Mouse (Mus musculus) c-Kit-negative CD71-positive TER-119-positive erythroid progenitor cells, embryonic 14.5 days (primary cell): ENCODE data around the gene Slc41a3.
A peak's percentile ranks its signal among the peaks of the same experiment; 100 is the strongest.

Source experiments
- DNase-seq: peaks from one replicate; pipeline ENCODE4 v3.0.0-alpha.2; 2013; ENCODE audit warnings: low read depth, low spot score

Gene Slc41a3

DNA sequence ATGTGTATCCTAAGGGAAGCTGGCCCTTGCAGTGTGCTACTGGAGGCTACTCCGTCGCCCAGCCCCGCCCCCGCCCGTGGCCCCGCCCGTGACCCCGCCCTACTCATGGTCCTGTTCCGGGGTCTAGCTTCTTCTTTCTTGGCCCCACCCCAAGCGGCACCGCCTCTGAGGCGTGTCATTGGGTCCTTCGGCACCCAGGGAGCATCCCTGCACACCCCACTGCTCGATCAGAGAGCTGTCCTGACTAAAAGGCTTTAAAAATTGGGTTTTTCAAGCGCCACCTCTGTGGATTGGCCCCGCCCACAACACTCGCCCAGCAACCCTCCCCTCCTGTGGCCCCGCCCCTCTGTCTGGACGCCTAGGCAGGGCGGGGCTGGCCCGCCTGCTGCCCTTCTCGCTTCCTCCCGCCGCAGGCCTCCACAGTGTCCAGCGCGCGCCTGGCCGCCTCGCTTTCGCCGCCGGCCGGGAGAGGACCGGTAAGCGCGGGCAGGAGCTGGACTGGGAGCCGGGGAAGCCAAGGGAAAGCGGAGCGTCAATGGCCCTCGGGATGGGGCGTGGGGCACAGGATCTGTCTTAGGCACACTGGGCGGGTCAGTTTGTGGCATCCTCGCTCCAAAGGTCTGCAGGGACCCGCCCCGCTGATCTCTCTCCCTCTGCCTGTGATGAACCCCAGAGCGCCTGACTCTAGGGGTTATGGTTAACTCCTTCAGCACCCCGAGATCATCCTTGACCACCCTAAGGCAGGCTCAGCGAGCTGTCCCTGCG lies at the start of gene Slc41a3:
Gene Slc41a3, plus strand, starts transcription at position 193 of the 765 bp plus-strand sequence.
- peak; percentile 88 for DNase-seq

DNA sequence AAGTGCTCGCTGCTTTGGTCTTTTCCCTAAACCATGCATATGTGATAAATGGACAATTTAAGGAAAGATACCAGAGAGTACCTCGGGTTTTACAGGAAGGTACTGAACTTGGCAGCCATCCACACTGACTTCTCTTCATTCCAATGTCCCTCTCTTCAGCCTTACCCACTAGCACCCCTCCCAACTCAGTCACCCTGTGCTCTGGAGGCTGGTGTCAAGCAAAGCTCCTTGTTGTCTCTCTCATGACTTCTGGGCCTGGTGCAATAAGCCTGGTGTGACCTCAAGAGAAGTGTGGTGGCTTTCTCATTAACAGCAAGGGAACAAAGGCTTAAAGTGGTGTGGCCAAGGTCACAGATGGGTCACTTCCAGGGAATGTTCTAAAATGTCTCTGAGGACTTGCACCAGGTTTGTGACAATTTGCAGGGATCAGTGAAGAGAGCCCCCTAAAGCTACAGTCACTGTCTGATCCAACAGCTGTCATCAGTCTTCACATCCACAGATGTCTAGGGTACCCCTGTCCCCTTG lies 47.9 kb upstream of the Slc41a3 start:
- no peak for DNase-seq

DNA sequence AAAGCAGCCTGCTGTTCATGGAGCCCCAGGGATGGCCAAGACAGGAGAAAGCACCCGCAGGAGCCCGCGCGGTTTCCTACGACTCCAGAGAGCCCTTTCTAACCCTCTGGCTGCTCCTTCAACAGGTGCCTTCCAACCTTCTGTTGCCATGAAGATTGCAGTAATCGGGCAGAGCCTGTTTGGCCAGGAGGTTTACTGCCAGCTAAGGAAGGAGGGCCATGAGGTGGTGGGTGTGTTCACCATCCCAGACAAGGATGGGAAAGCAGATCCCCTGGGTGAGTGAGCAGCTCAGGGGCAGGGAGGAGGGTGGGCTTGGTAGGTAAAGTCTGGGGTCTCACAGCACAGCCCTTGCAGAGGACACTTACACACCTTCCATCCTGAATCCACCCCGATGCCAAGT lies 47.4 kb upstream of the Slc41a3 start:
- DNase-seq = no peak

DNA sequence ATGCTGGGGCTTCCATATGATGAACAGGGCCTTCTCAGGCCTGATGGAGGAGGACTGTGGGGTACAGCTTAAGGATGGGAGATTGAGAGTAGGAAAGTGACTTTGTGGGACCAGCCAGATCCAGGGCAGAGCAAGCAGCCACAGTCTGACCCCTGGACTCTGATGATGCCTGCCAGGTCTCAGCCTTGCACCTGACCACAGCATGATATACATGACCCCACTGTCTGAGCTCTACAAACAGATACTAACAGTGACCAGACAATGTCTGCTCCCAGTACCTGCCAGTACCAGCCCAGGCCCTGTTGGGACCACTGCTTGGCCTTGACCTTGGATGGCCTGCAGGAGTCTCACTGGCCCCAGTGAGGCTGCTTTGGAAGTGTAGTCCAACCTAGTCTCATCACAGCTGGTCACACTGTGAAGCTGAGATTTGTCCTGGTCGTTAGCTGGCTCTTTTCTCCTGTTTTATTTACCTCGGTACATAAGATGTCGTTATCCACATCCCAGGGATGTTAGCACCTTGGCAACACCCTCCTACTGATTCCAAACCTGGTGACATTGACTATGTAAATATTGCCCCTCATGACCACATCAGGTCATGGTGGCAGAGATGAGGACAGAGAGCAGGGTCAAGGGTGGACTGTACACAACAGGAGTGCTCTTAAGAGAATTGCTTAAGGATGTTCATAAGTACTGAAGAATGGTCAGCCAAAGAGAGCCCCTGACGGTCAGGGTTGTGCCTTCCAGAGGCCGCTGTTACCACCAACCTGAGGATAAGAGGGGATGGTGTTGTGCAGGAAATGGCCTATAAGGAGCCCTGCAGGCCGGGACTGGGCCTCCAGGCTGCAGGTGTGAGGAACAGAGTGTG lies 46.5 kb upstream of the Slc41a3 start:
- DNase-seq = no peak

DNA sequence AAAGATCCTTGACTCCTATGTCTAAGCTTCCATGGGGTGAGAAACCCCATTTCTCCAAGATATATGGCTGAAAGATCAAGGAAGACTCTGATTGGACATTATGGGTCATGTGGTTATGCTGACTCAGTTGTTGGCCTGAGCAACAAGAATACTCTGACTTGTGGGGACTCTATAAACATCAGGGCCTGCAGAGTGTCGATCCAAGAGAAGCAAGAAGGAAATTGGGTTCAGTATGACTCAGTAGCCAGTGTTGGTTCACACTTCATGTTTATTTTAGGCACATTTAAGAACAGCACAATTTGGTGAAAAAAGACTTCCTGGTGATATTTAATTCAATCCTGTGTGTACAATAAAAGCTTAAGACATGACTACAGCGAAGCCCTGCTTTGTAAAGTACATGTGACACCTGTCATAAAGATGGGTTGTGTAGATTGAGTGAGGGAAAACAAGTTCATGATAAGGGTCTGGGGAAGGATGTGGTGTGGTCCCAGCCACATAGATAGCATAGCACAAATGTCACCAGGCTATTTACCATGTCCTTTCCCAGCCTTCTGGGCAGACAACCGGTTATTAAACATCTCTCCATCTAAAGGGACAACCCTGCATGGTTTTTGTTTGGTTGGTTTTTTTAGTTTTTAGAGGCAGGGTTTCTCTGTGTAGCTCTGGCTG lies 44.0 kb upstream of the Slc41a3 start:
- DNase-seq = no peak

DNA sequence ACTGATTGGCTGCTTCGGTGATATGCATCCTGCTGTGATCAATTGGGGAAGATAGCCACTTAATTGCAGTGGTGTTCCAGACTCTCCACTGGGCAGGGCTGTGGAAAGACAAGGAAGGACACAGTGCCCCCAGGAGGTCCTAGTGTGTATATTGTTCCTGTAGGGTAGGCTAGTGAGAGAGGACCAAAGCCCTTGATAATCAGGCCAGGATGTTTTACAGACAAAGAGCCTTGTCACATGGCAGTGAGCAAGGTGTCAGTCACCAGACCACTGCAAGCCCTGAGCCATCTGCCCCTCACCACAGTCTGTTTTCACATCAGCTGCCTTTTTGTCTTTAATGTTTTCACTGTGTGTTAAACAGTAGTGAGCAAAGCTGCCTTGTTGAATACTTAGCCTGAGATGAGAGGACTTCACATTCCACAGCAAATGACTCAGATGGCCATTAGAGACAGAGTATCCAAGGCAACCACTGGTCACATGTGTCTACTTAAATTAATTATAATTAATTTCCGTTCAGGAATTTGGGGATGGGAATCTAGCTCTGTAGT lies 43.2 kb upstream of the Slc41a3 start:
- DNase-seq = no peak

DNA sequence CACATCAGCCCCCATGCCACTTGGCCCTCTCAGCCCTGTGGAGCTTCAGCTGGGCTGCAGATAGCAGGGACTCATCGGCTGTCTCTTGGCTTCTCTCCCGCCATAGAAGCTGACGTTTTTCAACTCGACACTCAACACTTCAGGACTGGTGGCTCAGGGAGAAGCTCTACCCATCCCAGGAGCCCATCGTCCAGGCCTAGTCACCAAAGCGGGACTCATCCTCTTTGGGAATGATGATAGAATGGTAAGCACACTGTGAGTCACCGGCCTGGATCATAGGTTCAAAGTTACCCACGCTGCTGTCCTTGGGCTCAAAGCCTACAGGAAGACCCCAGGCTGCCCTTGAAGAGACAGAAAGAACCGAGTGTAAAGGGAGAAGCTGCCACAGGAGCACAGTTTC lies 40.3 kb upstream of the Slc41a3 start:
- DNase-seq = no peak

DNA sequence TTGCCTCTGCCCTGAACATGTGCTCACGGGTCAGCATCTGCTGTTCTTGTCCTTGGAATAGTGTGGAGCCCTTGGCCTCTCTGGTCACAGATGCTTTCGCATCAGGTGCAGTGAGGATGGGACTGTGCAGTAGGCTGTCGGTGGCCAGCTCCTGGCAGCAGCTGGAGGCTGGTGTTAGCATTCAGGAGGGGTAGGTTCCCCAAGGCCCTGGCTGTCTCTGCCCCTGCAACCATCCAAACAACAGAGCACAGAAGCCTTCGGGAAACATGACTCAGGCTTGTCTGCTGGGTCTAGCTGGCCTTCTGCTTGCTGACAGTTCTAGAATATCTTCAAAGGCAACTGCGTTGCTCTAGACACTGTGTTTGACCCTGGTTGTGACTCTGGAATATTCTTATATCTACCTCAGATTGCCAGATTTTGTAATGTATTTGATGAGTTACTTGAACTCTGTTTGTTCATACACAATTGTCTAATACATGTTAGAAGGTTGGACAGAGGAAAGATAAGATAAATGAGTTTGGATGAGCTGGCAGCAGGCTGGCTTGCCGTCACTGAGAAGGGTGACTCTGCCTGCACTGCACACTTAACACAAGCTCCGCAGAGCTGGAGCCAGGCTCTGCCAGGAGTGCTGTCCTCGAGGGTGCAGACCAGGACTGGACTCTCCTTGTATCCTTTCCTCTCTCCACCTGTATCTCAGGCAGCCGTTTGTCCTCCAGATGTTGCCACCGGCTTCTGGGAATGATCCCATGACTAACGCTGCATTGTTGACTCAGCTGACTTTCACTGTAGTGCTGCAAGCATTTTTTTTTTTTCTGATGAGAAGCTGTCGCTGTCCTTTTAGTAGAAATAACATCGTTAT lies 38.9 kb upstream of the Slc41a3 start:
- DNase-seq = no peak

DNA sequence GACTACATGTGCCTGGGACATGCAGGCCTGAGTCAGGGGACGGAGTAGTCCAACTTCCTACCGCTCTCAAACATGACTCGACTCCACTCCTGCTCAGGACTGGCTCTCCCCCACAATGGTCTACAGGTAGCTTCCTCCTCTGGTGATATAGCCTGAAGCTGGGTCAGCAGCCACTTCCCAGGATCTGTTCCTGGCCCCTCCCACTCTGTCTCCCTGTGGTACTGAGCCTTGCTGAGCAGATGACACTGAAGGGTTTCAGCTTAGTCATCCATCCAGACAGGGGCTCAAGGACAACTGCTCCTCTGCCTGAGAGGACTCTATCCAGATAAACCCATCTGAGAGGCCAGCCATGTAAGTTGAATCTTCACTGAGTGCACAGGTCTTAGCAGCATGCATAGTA lies 37.0 kb upstream of the Slc41a3 start:
- no peak for DNase-seq

DNA sequence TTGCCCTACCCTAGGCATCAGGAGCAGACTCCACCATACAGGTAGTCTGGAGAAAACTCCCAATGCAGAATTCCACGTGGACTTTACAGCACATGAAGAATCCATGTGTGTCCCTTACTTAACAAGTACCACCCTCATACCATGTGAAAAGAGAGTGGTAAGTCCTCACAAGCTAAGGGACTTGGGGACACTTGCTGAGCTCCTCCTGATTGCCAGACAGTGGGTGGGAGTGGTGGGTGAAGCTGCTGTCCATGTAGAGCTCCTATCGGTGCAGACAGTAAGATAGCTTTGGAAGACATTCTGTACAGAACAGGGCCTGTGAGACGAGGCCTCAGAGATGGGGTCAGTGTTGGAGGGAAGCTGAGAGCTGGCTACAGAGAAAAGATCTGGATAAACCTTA lies 36.6 kb upstream of the Slc41a3 start:
- DNase-seq = no peak

DNA sequence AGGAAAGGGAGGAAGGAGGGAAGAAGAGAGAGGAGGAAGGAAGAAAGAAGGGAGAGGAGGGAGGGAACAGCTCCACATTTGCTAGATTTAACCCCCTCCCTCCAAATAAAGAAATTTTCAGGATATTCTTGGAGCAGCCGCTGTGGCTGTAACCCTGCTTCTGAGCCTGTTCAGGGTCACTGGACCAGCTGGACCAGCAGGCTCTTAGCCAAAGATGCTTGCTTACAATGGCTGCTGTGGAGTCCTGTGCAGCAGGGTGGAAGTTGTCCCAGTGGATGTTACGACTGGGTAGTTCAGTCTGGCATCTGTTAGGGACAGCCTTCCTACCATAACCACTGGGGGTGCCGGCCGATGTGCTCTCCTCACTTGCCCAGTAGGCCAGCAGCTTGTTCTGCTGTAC lies 35.8 kb upstream of the Slc41a3 start:
- DNase-seq = no peak

DNA sequence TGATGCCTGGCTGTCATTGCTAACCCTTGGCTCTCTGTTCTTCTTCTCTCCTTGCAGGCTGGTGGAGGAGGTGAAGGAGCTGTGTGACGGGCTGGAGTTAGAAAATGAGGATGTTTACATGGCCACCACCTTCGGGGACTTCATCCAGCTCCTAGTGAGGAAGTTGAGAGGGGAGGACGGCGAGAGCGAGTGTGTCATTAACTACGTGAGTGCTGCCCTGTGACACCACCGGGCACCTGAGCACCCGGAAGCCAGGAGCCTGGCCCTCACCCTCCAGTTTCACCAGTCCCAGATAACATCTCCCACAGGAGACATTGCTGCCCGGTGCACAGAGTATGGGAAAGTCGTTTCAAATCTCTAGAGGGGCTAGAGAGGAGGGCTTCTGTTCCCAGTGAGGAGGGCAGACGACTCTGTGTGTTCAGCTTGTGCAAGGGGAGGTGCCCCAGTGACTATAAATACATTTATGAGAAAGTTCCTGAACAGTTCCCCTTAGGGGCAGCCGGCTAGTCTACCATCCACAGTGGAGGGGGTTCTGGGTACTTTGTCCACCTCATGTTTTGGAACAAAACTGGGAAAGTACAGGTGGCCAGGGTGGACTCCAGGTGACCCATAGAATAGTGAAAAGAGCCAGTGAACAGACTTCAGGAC lies 34.7 kb upstream of the Slc41a3 start:
- DNase-seq = no peak

DNA sequence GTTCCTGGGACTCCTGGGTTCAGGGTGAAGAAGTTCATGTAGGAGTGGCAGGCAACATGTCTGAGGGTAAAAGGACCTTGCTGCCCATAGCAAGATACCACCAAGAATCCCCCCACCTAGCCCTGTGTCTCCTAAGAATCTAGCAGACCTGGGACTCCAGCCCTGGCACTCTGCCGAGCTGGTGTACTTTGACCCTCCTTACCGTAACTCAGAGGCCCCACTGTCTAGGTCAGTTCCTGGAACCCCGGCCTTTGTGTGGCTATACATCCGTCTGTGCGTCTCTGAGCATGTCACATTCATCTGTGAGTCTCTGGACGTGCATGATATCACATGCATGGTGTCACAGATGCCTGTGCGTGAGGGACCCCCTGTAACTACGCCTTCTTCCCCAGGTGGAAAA lies 34.1 kb upstream of the Slc41a3 start:
- DNase-seq = no peak

DNA sequence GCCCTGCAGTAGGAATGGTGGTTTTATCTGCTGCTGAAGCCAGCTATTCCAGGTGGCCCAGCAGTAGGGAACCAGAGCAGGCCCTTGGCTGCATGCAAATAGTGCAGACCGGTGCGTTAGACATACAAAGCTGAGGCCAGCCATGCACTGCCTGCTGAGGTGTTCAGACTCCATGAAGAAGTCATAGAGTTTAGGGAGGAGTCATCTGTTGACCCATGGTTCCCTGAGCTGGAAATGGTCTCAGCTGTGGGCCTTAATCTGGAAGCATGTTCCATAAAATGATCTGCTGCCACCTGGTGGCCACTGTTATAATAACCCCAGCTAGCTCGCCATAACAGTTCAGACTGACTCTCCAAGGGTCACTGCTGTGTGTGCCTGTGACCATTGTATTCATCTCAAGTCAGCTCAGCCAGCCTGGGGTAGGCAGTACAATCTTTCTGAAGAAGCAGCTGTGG lies 29.2 kb upstream of the Slc41a3 start:
- DNase-seq = peak; percentile 38

DNA sequence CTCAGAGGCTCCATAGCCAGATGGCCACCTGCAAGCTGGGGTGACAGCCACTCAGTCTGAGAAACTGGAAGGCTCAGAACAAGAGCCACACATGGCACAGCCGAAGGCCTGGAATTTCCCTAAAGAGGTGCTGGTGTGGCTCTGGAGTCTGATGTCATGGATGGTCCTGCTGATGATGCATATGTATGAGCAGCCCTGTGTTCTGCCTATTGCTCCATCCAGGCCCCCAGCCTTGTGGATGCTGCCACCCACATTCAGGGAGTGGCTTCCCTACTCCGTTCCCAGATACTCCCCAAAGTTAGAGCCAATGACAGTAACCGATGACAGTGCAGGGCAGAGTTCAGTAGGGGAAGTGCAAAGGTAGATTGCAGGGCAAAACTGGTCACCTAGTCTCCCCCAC lies 26.4 kb upstream of the Slc41a3 start:
- no peak for DNase-seq

DNA sequence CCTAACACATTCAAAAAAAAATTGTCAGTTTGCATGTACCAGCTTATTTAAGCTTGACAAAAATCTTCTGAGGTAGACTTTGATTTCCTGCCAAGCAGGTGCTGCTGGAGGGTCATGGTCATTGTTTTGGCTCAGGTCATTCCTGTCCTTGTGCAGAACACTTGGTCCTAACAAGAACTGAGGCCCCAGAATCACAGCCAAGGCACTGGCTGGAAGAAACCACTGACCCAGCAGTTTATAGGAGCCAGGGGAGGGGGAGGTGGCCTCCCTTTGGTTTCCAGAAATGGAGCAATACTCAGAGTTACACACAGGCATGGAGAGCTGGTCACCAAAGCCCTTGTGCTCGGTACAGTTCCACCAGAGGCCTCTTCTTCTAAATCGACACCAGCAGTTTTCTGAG lies 22.2 kb upstream of the Slc41a3 start:
- no peak for DNase-seq

DNA sequence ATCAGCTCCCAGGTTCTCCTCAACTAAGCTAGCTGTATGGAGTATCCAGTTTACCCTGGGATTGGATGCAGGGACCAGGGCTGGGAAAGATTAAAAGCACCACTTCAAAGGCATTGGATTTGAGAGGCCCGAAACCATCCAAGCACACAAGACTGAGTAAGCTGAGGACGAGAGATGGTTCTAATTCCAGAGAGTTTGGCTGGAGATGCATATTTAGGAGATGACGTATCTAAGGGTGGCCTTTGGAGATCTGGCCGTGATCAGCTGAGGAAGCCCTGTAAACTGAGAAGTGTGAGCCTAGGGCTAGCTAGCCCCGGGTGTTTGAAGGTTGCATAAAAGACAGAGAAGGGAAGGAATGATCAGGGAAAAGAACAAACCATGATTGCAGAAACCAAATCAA lies 16.4 kb upstream of the Slc41a3 start:
- DNase-seq = no peak

DNA sequence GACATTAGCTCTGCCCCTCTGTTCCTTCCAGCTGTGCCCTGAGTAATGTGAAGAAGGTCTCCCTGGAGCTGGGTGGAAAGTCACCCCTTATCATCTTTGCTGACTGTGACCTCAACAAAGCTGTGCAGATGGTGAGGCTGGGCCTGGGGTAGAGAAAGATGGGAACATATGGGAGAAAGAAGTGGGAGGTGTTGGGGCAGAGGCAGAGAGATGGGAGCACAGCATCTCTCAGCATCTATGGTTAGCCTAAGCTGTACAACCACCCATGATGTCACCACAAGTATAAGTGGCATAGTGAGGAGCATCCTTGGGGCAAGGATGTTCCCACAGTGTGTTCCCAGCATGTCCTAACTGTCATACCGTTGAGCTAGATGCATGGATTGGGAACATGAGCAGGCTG lies 13.8 kb upstream of the Slc41a3 start:
- no peak for DNase-seq

DNA sequence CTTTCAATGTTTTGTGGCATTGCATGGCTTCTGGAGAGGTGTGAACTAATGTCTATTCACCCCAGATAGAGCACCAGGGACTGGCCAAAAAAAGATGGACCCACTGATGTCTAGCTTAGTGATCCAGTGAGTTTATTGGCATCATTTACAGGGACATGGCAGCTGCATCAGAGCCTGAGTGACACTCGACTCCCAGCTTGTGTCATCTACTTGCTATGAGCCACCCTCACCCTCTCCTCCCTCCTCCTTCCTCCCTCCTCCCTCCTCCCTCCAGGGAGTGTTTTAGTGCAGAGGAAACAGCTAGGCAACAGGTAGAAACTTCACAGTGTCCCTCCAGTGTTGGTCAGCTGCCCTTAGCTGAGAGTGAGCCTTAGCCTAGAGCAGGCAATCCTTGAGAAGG lies 9.6 kb upstream of the Slc41a3 start:
- no peak for DNase-seq

DNA sequence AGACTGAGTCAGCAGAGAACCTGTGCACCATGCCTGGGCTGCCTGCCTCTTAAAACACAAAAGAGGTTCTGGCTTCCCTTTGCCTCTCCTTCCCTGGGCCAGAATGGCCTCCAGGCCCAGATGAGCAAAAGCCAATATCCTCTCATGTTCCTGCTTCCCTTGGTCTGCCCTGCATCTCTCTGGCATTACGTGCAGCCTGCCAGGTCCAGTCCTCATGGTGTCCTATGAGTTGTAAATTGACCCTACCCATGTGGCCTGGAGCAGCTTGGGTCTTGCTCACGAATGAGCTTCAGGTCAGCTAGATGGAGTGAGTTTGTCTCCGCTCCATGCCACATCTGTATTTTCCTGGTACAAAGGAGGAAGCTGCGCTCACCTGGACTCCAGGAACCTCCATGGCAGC lies 7.5 kb upstream of the Slc41a3 start:
- DNase-seq = no peak
